Mouse (Mus musculus): ENCODE data around the gene H2-Aa.
"Not testable (repeated sequence)": the region's sequence is repeated elsewhere in the genome, so short reads cannot be mapped to it uniquely, and the experiment has no call there.

Gene H2-Aa

DNA sequence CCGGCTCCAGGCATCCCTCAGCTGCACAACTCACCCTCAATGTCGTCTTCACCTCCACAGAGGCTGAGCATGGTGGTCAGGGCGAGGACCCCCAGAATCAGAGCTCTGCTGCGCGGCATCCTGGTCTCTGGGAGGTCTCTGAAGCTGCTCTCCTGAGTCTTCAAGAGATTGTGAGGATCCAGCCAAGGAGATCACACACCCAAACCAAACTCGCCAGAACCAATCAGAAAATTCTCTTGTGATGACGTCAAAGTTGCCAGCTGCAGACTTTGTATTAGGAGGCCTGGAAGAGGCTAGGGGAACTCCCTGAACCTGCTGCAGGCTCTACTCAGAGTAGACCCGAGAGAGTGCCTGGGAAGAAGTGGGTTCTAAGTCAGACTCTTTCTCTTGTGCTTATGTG lies at the start of gene H2-Aa:
Gene H2-Aa, minus strand, starts transcription at position 176 of the 400 bp plus-strand sequence.
- peak; percentile 86 for DNase-seq

GRCm38 (mm10) chr17:34331200-34331599 lies 43.6 kb upstream of the H2-Aa start:
- DNase-seq = no peak

GRCm38 (mm10) chr17:34329807-34330206 lies 42.2 kb upstream of the H2-Aa start:
- no peak for DNase-seq

DNA sequence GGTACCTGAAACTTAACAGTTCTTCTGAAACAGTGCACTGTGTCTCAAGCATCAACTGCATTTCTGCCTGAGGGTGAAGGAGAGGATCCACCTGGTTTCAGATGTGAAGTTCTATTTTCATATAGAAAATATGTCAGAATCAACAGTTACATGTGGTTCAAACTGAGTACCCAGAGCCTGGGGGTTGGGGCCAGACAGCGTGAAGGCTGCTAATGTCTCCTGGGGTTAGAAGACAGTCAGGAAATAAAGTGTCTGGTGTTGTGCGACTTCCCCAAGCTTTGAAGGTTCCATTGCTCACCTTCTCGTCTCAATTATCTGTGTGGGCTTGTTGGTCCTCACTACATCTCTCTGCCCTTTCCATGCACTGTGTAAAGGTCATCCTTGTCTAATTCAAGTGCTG lies 38.8 kb upstream of the H2-Aa start:
- DNase-seq = no peak

GRCm38 (mm10) chr17:34325436-34325835 lies 37.8 kb upstream of the H2-Aa start, which contains the start of gene H2-Eb2:
H2-Eb2 (plus strand) TSS chr17:34325665.
- DNase-seq = no peak

- DNase-seq = no peak
These were observed 29.7 kb upstream of the H2-Aa start for GRCm38 (mm10) chr17:34317275-34317674.

DNA sequence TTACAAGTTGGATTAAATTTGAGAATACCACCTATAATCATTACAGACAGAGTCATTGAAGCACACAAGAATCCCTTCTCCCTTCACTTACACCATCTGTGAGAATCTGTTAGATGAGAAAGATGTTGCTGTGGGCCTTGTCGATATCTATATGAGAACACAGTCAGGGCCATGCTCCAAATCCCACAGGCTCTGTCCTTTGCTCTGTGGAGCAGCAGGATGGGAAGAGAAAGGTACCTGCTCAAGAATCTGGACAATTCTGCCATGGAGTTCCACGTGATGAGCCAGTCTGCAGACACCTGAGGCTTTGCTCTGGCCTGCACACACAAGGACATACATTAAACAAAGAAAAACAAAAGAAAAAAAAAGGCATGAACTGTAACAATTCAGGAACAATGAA lies 29.1 kb upstream of the H2-Aa start:
- DNase-seq = no peak

DNA sequence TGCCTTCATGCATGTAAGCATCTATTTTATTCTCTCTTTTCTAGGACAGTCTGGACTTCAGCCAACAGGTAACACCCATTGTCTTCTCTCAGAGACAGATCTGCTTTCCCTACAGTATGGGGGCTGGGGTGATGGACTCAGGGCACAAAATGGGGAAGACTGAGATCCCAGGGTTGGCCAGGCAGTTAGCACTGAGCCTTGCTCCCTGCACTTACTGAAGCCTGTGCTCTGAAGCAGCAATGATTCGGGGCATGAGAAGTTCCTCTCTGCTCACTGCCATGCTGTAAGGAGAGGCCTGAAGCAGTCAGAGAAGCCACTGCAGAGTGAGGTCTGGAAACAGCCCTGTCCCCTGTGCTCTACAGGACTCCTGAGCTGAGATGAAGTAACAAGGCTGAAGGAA lies 27.9 kb upstream of the H2-Aa start:
- DNase-seq = no peak

GRCm38 (mm10) chr17:34314286-34314685 lies 26.7 kb upstream of the H2-Aa start:
- DNase-seq = no peak

- DNase-seq = peak; percentile 84
These were observed 25.8 kb upstream of the H2-Aa start for GRCm38 (mm10) chr17:34313393-34313792.

GRCm38 (mm10) chr17:34312185-34312584 lies 24.6 kb upstream of the H2-Aa start:
- no peak for DNase-seq

- DNase-seq = not testable (repeated sequence)
These were observed 22.9 kb upstream of the H2-Aa start for GRCm38 (mm10) chr17:34310526-34310925.

- DNase-seq = peak; percentile 71
These were observed 22.2 kb upstream of the H2-Aa start for GRCm38 (mm10) chr17:34309683-34310385.

GRCm38 (mm10) chr17:34309225-34309624 lies 21.6 kb upstream of the H2-Aa start:
- DNase-seq = no peak

DNA sequence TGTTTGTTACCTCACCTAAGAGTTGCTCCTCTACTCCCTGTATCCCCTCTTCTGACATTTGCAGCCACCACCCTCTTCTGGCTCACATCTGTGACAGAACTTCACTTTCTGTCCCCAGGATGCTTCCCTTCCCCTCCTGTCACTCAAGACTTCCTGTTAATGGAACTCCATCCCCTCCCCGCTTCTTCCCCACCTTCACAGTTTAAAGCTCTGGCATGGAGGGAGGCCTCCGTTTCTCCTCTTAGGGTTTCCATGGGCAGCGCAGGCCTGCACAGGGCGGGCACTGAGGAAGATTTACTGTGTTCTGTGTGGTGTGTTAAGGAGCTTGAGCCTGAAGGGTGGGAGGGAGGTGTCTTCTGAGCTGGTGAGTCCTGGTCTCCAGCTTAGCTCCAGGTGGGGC lies 20.5 kb upstream of the H2-Aa start:
- DNase-seq = no peak

DNA sequence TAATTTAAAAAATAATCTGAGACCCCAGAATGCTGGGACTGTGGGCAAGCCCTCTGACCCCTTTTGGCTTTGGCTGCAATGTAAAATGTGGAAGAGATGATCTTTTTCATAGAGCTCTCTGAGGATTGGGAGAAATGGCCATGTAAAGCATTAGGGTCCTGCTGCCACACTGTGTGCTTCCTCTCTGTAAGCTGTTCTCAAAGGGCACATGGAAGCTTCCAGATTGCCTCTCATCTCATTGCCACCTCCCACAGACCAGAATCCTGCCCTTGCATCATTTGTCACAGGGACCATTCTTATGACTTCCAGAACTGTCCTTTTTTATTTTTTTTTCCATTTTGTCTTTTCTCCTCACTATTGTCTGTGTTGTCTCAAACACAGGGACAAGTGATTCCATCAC lies 19.6 kb upstream of the H2-Aa start:
- DNase-seq = no peak

GRCm38 (mm10) chr17:34306407-34306806 lies 18.8 kb upstream of the H2-Aa start:
- no peak for DNase-seq

DNA sequence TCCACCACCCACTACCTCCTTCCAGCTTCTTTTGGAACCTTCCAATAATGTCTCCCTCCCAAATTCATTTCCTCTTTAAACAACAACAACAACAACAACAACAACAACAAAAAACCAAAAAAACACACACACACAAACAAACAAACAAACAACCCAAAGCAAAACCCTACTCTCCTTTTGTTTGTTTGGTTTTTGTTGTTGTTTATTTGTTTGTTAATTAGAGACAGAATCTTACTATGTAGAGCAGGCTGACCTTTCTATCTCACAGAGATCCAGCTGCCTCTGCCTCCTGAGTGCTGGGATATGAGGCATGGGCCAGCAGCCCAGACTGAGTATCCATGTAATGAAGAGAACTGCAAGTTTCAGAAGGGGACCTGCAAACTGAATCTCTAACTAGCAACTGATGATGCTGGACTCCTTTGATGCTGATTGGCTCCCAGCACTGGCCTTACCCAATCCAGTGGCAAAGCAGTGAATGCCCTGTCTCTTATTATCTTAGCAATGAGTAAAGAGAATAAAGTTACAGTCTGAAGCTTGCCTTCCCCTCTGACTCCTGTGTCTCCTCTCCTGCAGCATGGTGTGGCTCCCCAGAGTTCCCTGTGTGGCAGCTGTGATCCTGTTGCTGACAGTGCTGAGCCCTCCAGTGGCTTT lies 17.9 kb upstream of the H2-Aa start, which contains the start of gene H2-Eb1:
Gene H2-Eb1, plus strand, starts transcription at position 488 of the 651 bp plus-strand sequence.
- DNase-seq = peak; percentile 88

DNA sequence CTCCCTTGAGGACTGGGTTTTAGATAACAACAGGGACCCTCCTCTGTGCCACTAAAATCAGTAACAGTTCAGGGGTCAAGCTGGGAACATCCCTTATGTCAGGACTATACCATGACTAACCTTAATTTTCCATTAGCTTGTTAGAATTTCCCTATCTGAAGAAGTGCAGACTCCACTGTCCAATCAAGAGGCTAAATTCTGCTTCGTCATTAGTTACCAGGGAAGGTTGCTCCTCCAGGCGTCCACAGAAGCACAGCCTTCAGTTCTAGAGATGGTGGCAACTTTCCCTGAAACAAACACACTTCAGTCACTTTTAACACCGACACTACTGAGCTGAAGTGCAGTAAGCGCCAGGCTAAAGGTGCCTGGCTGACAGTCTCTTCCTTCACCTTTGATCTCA lies 17.1 kb upstream of the H2-Aa start:
- DNase-seq = peak; percentile 63

DNA sequence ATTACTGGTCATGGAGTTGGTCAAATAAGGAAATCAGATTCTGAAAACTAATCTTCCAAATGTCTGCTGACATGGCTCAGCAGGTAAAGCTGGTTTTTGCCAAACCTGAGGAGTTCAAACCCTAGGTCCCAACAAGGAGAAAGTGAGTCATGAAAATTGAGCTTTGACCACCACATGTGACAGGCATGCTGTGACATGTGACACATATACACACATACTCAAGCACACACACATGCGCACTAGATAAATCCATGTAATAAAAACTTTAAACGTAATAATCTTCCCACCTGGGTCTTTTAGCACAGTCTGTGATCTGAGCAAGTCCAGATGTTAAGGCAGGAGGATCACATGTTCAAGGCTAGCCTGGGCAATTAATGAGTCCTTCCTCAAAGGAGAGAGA lies 16.2 kb upstream of the H2-Aa start:
- DNase-seq = no peak

- no peak for DNase-seq
These were observed 14.1 kb upstream of the H2-Aa start for GRCm38 (mm10) chr17:34301670-34302190.

DNA sequence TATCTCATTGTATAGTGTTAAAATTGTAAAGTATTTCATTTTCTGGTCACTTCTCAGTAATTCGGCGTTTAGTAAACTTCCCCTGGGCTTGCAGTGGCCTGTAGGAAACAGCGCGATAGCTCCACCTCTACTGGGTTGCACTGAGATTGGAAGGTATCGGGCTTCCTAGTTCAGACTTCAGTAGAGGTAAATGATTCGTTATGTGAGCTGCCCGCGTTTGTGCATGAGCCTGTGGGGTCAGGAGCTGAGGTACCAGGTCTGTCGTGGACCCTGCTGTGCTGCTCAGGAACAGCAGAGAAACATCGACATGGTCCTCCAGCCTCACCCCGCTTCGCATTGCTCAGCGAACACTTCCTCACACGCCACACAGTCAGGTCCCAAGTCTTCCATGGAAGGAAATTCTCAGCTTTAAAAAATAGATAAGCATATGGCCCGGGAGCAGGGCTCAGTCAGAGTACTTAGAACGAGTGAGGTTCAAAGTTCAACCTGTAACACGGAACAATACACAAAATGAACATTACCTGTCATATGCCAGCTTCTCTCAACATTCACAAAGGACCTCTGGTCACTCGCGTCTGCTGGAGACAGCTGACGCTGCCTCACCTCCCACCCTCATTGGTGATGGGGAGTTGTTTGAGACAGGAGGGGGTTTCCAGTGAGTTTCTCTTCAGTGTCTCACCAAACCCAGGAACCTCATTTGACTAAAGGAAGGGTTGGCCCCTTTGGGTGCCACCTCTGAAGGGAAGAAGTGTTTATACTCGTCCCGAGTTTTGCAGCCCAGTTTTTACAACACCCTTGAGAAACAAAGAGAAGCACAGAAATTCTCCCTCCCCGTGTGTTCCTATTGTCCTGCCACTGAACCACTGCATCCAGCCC lies 13.3 kb upstream of the H2-Aa start:
- no peak for DNase-seq

- DNase-seq = no peak
These were observed 12.4 kb upstream of the H2-Aa start for GRCm38 (mm10) chr17:34300071-34300470.
